Mouse (Mus musculus): ENCODE results near the gene Ppp4r1.

Gene Ppp4r1

DNA sequence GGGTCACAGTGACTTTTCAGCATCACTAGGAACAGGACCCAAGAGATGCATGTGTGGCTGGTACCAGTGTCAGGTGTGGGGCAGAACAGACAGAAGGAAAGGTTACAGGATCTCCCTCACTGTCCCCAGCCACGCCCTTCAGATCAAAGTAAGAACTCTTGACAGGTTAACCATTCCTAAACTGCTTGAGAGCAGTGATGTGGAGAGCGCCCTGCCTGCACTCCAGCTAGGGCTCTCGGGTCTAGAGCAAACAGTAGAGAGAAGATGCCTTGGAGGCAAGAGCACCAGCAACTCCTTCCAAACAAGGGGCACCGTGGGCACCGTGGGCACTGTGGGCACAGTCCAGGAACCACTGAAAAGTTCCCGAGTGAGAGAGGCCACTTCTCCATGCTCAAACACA, 71.0 kb downstream of the Ppp4r1 start:
- no peak for DNase-seq (ENCODE audit: low read depth, low spot score)

DNA sequence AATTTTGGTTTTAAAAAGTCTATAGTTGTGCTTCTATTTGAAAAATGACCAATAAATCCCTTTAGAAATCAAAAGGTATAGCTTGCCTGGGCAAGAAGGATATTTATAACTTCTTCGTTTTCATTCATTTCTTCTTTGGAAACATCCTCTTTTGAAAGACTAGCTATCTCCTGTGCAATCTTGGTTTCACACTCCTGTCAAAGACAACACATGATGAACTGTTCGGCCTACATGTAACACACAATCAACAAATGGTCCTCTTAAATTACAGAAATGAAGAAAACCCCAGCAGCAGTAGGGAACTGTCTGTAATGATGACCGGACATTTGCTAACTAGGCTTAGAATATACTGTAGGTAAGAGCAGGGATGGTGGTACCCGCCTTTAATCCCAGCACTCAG, 71.6 kb downstream of the Ppp4r1 start:
- no peak for DNase-seq (ENCODE audit: low read depth, low spot score)

DNA sequence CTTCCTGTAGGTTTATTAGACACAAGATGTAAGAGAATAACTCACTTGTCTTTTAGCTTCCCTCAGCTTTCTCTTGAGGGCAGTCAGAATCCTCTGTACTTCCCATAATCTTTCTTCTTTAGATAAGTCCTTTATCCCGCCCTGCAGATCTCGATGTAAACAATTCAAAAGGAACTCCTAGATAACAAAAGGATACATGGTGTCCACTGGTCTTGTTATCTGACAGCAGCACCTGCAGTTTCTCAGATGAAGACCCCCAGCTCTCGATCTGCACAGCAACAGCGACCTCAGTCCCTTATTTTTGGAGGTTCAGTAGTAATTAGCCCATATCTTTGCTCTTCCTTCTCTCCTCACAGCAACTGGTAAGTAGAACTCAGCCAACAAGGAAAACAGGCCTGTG, 75.2 kb downstream of the Ppp4r1 start:
- DNase-seq (ENCODE audit: low read depth, low spot score): no peak

DNA sequence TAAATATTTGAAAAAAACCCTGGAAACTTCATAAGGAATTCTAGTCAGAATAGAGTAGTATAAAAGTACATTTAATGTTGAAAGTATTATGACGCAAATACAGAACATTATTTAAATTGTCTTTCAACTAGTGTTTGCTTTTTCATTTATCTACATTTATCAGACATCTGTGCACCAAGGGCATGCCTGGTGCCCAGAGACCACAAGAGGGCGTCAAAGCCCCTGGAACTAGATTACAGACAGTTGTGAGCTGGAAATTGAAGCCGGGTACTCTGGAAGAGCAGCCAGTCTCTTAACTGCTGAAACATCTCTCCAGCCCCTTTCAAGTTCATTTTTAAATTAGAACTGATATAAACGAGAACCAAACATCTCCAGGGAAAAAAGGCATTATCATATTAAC, 80.2 kb downstream of the Ppp4r1 start:
- peak; percentile 72 for DNase-seq (ENCODE audit: low read depth, low spot score)

DNA sequence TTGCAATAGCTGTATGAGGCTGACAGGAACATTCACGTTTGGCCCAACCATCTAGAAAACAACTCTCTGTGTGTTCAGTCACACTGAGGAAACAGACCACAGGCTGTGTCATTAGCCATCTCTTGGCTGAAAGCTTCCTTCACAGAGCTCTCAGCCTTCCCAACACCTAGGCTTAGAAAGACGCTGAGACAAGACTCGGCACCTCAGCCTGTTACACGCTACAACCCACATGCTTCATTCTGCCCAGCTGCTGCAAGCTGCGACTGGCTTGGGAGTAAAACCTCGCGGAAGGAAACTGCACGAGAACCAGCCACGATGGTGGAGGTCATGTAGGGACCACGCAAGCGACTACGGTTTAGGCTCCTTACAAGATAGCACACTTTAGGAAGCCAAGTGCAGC, 81.5 kb downstream of the Ppp4r1 start:
- no peak for DNase-seq (ENCODE audit: low read depth, low spot score)

DNA sequence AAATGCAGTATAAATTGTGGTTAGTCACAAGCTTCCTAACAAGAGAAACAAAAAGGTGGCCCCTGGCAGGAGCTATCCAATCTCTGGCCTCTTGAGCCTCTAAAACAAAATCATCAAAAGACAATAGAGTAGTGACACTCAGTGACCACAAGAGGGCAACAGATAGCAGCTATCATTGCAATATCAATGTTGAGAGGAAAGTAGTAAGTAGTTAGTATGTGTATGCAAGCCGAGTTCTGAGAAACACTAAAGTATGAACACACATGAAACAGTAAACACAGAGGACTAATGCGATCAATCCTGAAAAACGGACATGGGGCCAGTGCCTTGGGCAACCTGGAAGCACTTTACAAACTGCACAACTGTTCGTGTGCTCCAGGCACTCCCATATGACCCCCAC, 82.4 kb downstream of the Ppp4r1 start:
- DNase-seq (ENCODE audit: low read depth, low spot score): peak; percentile 77

DNA sequence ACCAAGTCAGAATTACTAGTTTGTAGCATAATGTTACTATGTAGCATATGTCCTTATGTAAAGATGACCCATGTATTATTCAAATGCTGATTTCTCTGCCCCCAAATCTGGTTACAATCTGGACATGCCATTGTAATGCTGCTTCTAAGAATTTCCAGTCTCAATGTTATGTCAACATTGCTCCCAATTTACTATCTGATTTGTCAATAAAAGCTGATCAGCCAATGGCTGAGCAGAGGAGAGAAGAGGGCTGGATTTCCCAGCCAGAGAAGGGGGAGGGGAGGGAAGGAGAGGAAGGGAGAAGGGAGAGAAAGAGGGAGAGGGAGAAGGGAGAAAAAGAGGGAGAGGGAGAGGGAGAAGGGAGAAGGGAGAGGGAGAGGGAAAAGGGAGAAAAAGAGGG, 82.9 kb downstream of the Ppp4r1 start:
- DNase-seq (ENCODE audit: low read depth, low spot score): no peak

DNA sequence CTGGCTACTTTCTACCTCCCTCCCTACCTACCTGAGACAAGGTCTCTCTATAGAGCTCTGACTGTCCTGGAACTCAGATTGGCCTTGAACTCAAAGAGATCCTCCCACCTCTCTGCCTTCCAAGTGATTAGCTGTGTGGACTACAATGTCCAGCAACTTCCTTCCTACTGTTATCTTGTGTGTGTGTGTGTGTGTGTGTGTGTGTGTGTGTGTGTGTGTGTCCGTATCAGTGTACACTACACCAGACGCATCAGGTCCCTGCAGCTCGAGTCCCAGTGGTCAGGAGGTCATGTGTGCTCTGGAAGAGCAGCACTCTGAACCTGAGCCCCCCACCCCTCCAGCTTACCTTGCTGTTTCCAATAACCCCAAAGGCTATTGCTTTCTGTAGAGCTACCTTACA, 83.8 kb downstream of the Ppp4r1 start:
- no peak for DNase-seq (ENCODE audit: low read depth, low spot score)

DNA sequence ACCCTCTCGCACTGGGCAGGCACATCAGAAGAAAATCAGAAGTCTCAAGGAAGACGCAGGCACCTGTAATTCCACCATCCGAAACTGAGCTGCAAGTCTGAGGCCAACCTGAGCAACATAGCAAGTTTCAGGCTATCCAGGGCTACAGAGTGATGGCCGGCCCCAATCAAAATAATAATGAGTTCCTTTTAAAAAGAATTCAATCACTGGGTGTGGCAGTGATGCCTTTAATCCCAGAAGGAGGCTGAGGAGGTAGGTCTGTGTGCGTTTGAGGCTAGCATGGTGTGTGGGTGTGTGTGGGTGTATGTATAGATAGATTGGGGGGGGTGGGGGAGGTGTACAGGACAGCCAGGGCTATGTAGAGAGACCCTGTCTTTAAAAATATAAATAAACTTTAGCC, 85.6 kb downstream of the Ppp4r1 start:
- DNase-seq (ENCODE audit: low read depth, low spot score): no peak

DNA sequence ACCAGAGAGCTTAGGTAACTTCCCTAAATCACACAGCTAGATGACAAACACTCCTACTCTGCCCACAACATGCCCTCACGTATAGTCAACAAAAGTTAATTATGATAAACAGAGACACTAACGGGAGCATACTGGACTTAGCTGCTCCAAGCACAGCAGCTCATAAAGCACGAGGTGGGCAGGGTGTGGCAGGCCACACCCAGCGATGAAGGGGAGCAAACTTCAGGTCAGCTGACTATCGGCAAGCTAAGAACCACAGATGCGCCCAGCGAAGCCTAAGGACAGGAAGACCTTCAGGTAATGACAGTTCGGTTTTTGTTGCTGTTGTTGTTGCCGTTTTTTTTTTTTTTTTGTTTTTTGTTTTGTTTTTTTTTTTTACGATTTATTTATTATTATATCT, 87.3 kb downstream of the Ppp4r1 start:
- DNase-seq (ENCODE audit: low read depth, low spot score): no peak

DNA sequence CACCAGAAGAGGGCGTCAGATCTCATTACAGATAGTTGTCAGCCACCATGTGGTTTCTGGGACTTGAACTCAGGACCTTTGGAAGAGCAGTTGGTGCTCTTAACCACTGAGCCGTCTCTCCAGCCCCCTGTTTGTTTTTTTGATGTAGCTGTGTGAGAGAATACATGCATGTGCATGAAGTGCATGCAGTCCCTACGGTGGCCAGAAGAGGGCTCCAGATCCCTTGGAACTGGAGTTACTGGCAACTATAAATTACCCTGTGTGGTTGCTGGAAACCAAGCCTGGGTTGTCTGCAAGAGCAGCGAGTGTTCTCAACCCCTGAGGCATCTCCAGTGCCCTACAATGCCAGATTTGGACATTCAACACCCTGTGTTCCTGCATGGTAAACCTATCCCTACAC, 87.8 kb downstream of the Ppp4r1 start:
- DNase-seq (ENCODE audit: low read depth, low spot score): peak; percentile 91

DNA sequence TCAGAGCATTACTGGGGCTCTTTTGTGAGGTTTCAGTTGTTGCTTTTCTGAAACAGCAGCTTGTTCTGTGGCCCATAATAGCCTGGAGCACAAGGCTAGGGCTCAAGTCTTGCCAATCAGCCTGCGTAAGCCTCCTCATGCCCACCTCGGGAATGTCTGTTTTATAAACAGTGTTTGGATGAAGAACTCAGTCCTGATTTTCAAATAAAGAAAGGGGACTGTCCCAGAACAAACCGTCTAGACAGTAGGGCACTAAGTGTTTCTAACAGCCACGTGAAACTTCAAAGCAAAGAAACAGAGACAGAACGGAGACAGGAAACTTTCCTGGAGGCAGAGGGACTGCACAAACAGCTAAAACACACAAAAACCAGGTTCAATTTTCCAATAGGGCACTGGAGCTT, 89.3 kb downstream of the Ppp4r1 start:
- DNase-seq (ENCODE audit: low read depth, low spot score): peak; percentile 64

DNA sequence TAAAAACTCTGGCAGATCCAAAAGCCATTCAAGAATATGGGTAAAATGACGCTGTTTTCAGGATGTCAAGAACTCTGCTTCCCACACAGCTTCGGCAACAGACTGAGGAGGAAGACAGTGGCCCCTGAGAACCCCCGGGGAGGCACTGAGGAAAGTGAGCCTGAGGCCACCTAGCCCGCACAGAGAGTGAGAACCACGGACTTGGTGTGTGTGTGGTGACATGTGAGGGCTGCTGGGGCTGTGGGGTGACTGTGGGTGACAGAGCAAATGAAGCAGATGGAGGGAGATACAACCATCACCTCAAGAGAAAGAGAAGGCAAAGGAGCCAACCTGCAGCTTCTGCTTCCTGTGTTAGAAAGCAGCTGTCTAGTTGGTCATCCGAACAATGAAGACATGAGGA, 89.7 kb downstream of the Ppp4r1 start:
- DNase-seq (ENCODE audit: low read depth, low spot score): peak; percentile 53

DNA sequence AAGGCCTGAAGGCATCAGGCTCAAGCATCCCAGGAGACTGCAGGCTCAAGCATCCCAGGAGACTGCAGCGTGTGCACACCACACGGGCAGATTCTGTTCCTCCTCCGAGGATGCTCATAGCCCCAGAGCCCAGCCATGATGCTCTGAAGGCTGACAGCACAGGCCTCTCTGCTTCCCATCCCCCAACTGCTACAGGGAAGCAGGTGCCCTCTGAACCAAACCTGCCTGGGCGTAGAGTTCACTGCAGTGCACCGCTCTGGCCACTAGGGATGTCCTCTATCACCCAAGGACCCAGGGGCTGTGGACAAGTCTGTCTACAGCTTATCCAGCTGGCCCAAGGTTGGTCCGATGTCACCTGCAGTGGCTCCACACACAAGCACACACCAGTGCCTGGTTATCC, 90.3 kb downstream of the Ppp4r1 start:
- DNase-seq (ENCODE audit: low read depth, low spot score): peak; percentile 84

DNA sequence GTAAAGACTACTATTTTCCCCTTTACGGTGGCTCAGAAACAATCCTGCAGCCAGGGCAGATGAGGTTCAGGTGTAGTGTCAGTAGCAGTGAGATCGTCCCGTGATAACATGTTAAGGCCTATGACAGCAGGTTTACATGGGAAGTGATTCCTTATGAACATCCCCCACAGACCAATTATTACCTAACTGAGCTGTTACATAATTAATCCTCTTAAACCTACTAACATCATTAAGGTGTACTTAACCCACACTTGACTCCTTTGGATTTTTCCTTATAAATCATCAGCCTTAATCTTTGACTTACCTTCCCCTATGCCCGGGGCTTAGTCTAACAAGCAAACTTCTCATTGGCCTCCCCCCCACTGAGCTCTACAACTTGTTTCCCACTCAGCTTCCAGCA, 90.8 kb downstream of the Ppp4r1 start:
- no peak for DNase-seq (ENCODE audit: low read depth, low spot score)

DNA sequence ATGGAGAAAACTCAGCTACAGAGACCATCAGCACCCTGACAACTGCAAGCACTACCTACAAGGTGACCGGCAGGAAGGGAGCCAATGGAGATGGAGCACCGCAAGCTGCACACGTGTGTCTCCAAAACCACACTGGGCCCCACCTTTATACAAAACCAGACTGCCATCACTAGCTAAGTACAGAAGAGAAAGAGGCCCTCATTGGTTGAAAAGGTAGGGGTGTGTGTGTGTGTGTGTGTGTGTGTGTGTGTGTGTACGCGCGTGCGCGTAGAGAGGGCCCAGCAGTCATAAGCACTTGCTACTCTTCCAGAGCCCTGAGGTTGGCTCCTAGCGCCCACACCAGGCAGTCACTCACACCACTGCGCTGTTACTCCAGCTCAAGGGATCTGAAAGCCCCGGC, 91.5 kb downstream of the Ppp4r1 start:
- DNase-seq (ENCODE audit: low read depth, low spot score): peak; percentile 78

DNA sequence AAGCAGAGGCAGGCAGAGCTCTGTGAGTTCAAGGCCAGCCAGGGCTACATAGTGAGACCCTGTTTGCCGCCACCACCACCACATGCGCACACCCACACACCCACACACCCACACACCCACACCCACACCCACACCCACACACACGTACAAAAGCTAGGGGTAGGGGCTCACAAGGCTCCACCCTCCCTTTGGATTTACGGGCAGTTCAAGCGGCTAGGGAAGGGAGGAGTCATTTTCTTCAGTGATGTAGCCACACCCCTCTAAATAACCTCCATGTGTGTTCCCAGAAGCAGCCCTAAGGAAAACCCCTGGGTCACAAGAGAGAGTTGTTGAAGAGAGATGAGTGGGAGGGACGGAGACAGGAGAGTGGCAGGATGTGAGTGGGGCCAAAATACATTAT, 94.7 kb downstream of the Ppp4r1 start:
- no peak for DNase-seq (ENCODE audit: low read depth, low spot score)

DNA sequence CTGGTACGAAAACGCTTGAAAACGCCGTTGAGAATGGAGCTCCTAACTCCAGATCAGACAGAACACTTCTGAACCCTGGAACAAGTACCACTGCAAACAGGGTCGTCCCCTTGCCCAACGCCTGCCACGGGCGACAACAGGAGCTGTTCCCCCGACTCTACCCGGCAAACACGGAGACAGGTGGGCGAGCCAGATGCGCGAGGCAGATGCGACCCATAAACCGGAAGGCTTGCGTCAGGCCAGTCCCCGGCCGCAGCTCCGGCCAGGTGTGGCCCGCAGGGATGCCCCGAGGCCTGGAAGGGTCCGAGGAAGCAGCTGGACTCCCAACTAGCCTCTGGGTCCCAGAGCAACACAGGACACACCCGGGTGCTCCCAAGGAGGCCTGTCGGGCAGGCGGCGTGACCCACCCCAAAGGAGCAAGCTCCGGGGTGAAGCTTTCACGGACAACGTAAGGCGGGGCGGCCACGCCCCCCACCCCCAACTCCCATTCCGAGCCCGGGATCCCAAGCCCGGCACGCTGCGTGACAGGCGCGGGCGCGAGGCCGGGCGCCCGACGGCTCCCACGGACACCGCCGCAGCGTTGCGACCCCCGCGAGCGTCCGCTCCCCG, 101.8 kb downstream of the Ppp4r1 start:
- peak; percentile 46 for DNase-seq (ENCODE audit: low read depth, low spot score)

DNA sequence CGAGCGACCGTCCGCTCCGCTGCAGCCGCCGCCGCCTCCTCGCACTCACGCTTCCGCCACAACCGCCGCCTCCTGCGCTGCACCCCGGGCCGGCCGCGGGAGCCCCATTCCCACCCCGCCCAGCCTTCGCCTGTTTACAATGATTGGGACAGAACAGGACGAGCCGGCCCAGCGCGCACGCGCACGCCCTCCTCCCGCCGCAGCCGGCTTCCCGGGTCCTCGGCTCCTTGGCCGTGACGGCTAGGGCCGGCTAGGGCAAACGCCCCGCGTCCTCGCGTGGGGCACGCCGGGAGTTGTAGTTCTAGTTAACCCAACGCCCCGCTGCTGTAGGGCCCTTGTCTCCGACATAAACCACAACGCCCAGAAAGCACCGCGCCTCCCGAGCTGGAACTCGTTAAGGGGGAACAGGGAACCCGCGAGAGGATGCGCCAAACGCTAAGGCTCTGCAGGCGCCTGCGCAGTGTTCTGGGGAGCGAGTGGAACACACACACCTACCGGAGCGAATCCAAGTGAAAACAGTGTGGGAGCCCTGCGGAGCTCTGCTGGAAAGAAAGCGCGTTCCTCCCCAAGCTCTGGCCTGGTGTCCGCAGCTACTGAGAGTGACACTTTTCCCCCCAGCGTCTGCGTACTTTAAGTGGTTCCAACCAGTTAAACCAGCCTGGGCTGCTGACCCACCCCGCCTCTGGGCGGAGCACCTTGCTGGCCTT, 102.5 kb downstream of the Ppp4r1 start:
- DNase-seq (ENCODE audit: low read depth, low spot score): peak; percentile 99

DNA sequence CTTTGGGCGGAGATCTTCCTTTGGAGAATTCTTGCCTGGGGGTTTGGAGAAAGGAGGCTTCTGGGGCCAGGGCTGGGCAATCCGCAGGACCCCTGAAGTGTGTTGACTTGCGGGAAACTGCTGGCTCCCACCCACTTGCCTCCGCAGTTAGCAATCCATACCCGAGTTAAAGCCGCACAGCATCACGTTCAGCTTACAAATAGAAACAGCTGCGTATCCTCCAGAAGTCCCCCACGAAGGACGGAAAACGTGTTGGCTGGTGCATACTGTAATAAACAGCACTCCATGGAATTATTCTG, 103.0 kb downstream of the Ppp4r1 start:
- DNase-seq (ENCODE audit: low read depth, low spot score): no peak

DNA sequence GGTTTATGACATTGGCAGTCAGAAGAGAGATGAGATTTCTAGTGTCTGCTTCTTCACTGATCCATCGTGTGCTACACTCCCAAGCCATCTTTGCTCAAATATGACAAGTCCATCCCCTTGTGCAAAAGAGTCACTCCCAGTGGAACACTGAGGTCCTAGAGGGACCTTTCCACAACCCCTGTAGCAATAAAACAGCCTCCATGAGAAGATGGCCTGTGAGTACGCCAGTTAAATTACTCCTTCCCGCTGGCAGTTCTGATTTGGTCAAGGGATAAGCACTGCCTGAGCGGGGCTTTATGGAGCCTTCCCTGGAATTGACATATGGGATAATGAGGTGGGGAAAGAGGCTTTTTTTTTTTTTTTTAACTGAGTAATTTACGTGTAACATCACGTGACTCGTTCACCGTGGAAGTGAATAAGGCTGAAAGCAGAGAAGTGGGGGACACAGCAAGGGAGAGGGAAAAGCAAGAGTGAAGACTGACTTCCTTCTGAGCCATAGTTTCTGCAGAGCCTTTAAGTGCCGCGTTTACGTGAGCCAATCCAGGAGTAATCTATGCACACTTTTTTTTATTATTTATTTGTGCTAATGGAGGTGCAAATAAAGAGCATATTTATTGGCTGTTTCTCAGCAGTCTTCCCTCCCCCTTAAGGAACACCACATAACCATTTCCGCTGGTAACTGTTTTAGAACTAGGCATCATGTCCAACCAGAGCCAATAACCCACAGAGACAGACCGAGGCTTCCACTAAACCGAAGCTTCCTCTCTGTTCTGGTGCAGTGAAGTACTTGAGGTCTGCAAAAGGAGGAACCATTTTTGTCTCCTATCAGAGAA, 103.5 kb downstream of the Ppp4r1 start, which contains the start of gene Ralbp1:
TSS of gene Ralbp1 (minus strand) at position 102 of the 833 bp plus-strand sequence.
- peak; percentile 55 for DNase-seq (ENCODE audit: low read depth, low spot score)

DNA sequence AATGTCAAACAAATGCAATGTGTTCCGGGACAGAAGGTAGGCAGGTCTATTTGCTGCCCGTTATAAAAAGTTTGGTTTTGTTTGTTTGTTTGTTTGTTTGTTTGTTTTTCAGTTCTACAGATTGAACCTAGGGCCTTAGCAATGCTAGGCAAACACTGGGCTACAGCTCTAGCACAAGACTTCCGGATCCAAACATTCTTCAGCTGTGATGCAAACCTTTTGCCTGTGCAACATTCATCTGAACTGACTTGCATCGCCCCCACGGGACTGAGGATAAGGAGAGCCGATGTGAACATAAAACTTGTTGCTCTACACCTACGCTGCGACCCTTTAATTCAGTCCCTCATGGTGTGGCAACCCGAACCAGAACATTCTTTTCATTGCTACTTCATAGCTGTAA, 104.2 kb downstream of the Ppp4r1 start:
- no peak for DNase-seq (ENCODE audit: low read depth, low spot score)

DNA sequence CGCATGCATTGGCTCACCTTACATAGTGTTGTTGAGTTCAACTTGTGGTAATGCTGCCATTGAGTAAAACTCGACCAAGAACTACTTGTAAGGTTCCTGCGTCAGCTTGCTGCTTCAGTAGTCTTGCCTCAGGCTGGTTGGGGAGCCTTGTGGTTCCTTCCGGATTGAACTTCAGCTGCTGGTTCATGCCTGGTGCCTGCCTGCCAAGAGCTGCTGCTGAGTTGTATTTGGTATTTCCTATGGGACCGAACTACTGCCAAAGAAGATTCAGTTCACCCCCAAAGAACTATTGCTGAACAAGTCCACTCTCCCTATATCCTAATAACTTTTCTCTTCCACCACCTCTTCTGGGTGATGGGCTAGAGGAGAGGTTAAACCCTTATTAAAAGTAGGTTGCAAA, 107.1 kb downstream of the Ppp4r1 start:
- no peak for DNase-seq (ENCODE audit: low read depth, low spot score)
